Mouse (Mus musculus): Measurements from ENCODE around the gene Gm29133.

Gene Gm29133

GRCm38 (mm10) chr3:75747897-75748296, at the start of gene Gm29133:
Gene Gm29133 (plus strand): TSS chr3:75748197.
- POLR2A ChIA-PET = interaction anchor here in 2 of 4 experiments (0.7 to 1.1 kb wide), 2 partner anchors 94 to 180 kb away, joined by 3 read pairs; no protein-coding TSS in a partner anchor
- CTCF ChIA-PET = no interaction called here

DNA sequence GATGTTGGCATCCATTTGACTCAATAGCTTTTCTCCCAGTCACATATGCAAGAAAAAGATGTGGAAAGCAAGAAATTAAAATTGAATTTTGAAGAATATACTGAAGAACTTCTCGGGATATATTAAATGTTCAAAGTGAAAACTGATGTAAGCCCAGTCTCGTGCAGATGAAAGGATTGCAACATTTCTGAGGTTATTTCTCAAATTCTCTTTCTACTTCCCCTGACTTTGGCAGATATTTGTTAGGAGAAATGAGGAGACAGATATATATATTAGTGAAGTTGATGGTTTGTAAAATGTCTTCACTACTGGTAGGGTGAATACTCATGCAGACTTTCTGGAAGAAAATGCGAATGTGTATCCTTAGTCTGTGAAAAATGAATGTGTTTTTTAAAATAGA, 48.9 kb upstream of the Gm29133 start:
- CTCF ChIA-PET = no interaction called here

DNA sequence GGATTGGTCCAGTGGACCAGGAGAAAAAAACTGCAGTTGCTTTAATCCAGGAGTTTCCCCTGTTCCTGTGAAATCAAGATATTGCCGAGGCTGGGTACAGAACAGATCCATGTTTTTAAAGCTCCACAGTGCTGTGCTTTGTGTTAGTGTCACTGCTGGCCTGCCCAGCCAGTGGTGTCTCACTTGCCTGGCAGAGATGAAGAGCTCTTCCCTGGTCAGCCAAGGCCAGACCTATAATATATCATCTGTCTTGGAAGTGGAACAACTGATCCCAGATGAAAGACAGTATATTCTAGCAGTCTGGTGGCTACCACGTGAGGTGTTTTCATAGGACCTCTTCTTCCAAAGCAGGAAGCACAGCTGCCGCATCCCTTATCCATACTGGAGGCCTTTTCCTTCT, 46.7 kb upstream of the Gm29133 start:
- POLR2A ChIA-PET = interaction anchor here in 1 of 4 experiments (1.1 kb wide), 1 partner anchor 50 kb away, joined by 3 read pairs; no protein-coding TSS in a partner anchor
- CTCF ChIA-PET = no interaction called here

More for the DNA sequence above, 48.9 kb upstream of the Gm29133 start:
- POLR2A ChIA-PET = interaction anchor here in 3 of 4 experiments (1.2 to 2.0 kb wide), 4 partner anchors 11 to 49 kb away, joined by 3 to 13 read pairs (median 8); no protein-coding TSS in a partner anchor

- ChIA-PET POLR2A (interaction anchor here in 1 of 4 experiments (1.0 to 1.1 kb wide), 2 partner anchors 54 to 58 kb away, joined by 3 to 4 read pairs; no protein-coding TSS in a partner anchor), CTCF (interaction anchor here in 1 of 4 experiments (0.5 kb wide), 1 partner anchor 30 kb away, joined by 3 read pairs; no protein-coding TSS in a partner anchor)
Observed at GRCm38 (mm10) chr3:75706536-75706935, 41.5 kb upstream of the Gm29133 start.

DNA sequence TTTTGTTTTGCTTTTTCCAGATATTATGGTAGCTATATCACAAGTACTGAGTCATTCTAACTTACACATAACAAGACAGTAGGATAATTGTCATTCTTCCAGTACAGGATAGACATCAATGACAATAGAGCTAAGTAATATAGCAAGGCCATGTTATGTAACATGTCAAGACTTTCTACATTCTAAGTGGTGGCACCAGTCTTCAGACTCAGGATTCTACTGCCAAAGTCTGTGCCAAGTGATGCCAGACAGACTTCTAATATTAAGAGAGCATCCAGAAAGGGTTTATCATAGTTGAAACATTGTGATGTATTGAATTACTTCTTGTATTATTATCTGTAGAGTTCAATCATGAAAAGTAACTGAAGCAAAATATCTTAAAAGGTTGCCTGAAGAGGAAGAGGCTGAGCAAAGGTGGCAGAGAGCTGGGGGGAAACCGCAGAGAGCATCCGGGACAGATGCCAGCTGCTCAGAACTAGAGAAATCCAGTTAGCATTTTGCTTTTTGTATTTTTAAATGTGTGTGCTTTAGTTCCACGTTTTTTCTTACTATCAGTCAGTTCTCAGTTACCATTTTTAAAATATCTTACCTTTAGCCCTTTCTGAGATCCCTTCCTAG, 34.2 kb upstream of the Gm29133 start:
- POLR2A ChIA-PET = interaction anchor here in 1 of 4 experiments (0.7 to 1.0 kb wide), 2 partner anchors 64 to 66 kb away, joined by 3 read pairs; no protein-coding TSS in a partner anchor
- CTCF ChIA-PET = no interaction called here

- POLR2A ChIA-PET = interaction anchor here (0.6 to 1.9 kb wide), 11 partner anchors 69 to 192 kb away, joined by 3 to 9 read pairs (median 4); no protein-coding TSS in a partner anchor
- CTCF ChIA-PET = interaction anchor here (0.6 to 2.1 kb wide), 10 partner anchors 21 to 198 kb away, joined by 3 to 7 read pairs (median 4); partner anchors contain the start of gene Serpini1 (in 1 of the 4)
Observed at GRCm38 (mm10) chr3:75720663-75721062, 27.3 kb upstream of the Gm29133 start.

- CTCF ChIA-PET = no interaction called here
- POLR2A ChIA-PET = interaction anchor here in 1 of 4 experiments (0.7 kb wide), 1 partner anchor 1501 kb away, joined by 3 read pairs; no protein-coding TSS in a partner anchor
Observed at GRCm38 (mm10) chr3:75730982-75731600, 16.9 kb upstream of the Gm29133 start.

DNA sequence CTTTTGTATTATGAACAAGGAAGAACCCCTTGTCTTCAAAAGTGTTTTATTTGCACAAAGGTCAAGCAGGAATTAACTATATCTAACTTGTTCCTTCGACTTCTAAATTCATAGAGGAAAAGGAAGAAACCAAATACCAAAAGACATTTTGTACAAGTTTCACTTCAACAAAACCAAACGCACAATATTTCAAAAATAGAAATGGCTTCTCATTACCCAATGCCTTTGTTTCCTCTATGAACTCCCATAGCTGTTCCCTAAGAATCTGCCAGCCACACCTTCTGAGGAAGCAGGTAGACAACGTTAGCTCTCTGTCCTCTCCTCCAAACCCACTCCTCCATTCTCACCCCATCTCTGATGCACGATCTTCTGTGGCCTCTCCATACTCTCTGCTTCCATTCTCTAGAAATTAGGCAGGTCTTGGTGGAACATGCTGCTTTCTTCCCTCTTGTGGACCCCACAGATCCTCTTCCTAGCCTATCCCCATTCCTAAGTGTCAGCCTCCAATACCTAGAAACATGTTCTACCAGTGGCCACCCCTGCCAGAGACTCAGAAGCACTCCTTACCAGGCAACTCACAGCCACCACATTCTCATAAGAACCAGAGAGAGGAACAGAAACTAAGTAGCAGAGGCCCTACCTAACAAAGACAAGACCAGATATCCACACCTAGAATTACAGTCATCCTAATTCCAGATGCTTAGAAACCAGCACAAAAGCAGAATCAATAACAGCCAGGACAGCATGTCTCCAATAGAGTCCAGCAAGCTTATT, 4.1 kb upstream of the Gm29133 start:
- ChIA-PET POLR2A (no interaction called here), CTCF (no interaction called here)

GRCm38 (mm10) chr3:75745343-75745742, 2.7 kb upstream of the Gm29133 start:
- ChIA-PET CTCF (interaction anchor here in 2 of 4 experiments (0.6 to 1.1 kb wide), 2 partner anchors 166 to 1231 kb away, joined by 3 read pairs; no protein-coding TSS in a partner anchor), POLR2A (no interaction called here)

DNA sequence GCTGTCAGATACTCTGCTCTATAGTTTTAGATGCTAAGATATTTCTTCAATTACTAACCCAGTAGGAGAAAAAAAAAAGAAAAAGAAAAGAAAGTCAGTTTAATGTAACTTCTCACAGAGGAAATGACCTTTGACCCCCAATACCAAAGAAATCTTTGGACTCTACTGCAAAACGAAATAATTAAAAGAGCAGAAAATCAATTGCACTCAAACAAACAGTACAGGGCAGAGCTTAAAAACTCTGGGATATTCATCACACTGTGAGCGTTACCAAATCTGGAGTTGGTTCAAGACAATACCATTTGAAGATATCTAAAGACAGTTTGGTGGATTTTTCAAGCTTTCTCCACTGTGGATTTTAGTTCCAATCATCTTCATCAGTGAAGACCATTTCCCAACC, 15.4 kb downstream of the Gm29133 start:
- CTCF ChIA-PET = no interaction called here
- POLR2A ChIA-PET = no interaction called here

- ChIA-PET CTCF (no interaction called here), POLR2A (no interaction called here)
Observed at GRCm38 (mm10) chr3:75774253-75774652, 26.3 kb downstream of the Gm29133 start.

DNA sequence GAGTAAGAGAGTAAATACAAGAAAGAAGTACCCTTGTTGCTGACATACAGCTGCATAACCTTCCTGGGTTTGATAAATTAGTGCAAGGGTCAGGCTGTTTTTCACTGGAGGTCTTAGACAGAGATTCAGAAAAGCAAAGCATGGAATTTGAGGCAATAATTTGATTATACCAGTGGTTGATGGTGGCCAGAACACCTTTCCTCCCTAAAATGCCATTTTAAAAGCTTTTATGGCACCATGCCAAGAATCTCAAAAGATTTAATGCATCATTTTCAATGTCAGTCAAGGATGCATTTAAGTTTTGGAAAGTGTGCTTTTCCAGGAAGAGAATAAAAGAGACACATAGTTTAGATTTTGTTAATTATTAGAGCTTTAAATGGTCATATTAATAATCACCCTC, 60.0 kb downstream of the Gm29133 start:
- ChIA-PET CTCF (no interaction called here), POLR2A (no interaction called here)

DNA sequence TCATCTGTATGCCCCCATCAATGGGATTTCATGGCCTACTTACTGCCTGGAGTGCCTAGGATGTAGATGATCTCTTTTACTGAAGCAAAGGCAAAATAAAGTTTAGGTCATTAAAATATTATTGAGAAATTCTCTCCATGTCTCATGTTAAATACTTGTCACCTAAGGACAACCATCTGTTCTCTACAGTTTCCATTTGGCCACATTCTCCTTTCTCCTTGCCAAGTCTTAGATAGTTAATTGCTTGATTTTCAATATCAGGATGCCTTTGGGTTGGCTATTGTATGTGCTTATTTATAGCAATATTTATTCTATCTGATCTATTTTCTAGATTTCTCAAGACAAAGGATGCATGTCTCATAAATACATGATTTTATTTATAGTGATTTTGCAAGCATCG, 75.9 kb downstream of the Gm29133 start:
- ChIA-PET CTCF (no interaction called here), POLR2A (no interaction called here)

DNA sequence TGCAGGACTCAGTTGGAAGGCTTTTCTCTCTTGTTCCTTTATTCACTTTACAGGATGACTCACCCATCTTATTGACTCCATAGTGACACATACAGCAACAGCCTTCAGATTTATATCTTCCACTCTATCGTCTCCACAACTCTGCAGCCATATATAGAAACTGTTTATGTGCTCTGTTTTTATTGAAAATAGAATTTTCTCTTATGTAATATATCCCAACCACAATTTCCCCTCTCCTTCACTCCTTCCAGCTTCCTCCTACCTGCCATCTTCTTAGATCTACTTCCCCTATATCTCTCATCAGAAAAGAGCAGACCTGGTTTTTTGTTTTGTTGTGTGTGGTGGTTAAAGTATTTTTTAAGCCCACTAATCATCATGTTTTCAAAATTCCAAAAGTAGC, 76.5 kb downstream of the Gm29133 start:
- ChIA-PET CTCF (no interaction called here), POLR2A (no interaction called here)

DNA sequence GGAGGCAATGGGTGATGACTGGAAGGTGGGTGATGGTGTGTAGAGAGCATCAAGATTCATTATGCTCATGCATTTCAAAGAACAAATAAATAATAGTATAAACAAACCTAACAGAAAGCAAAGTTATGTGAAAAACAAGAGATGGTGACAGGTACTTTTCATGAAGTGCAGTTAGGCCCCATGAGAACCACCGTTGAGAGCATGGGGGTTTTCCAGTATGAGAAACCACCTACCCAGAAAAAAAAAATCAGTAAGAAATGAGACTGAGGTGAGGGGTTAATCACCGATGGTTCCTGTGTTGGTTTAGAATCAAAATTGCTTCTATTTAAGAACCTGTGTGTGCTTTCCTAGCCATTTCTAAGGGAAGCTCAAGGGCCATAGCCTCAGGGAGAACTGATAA, 86.8 kb downstream of the Gm29133 start:
- ChIA-PET POLR2A (interaction anchor here in 1 of 4 experiments (1.2 kb wide), 1 partner anchor 184 kb away, joined by 3 read pairs; no protein-coding TSS in a partner anchor), CTCF (no interaction called here)

DNA sequence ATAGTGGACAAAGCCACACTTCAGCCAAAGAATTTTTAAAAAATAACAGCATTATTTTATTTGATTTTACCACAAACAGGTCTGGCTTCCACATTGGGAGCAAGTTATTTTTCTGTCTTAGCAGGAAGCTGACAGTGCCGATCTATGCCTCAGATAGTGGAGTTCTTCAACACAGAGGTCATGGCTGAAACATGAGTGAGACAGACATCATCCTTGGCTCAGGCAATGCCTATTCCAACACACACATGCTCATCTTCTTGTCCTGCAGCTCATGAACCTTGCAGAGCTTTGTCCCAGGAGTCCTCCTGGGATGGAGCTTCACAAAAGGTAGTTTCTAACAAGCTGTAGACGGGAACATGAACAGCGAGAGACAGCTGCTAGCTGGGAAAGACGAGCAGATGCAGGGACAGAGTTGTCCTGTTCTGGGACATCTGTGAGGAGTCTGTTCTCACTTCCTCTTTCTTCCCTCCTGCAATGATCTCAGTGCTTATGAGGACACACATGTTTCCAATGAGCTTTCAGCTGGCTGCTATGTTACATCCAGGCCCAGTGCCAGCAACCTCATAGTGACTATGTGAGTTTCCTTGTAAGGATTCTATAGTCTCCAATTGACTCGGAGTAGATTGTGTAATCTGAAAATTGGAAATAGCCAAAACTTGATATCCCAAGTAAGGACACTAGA, 87.4 kb downstream of the Gm29133 start:
- POLR2A ChIA-PET = interaction anchor here in 1 of 4 experiments (1.2 kb wide), 1 partner anchor 185 kb away, joined by 3 read pairs; no protein-coding TSS in a partner anchor
- CTCF ChIA-PET = no interaction called here

Data from embryonic stem cell, embryonic (primary cell).